Mouse (Mus musculus) neural tube, embryonic 12.5 days (tissue): ENCODE measurements around the gene Lmntd1. TPM values are rescaled to one million over a fixed set of nuclear protein-coding genes. Genes with fewer than 3 reads are reported as not detected.

Experiments used
- ATAC-seq: fragments of 200-750 bp; cut with Nextera tagmentation; 2 replicates; pipeline ENCODE4 v1.8.0; 2017; ENCODE audit warnings: low read depth, mild to moderate bottlenecking, moderate TSS enrichment, moderate library complexity; ENCODE audit not compliant: low FRiP score
- H3K27ac ChIP-seq: fragments of 300-500 bp; sonication (generic); 2 replicates; pipeline ENCODE4 v1.5.1; 2016
- H3K27me3 ChIP-seq: fragments of 300-500 bp; sonication (generic); replicated peaks from 2 replicates; pipeline ENCODE4 v1.6.1; 2016; ENCODE audit warnings: mild to moderate bottlenecking
- H3K36me3 ChIP-seq: fragments of 300-500 bp; sonication (generic); 2 replicates; pipeline ENCODE4 v1.6.1; 2016; ENCODE audit warnings: mild to moderate bottlenecking
- H3K4me1 ChIP-seq: fragments of 300-500 bp; sonication (generic); 2 replicates; pipeline ENCODE4 v1.6.1; 2016
- H3K4me2 ChIP-seq: fragments of 300-500 bp; sonication (generic); replicated peaks from 2 replicates; pipeline ENCODE4 v1.6.1; 2016; ENCODE audit warnings: mild to moderate bottlenecking
- H3K4me3 ChIP-seq: fragments of 300-500 bp; sonication (generic); 2 replicates; pipeline ENCODE4 v1.5.1; 2016
- H3K9ac ChIP-seq: fragments of 300-500 bp; sonication (generic); 2 replicates; pipeline ENCODE4 v1.6.1; 2016; ENCODE audit warnings: mild to moderate bottlenecking
- H3K9me3 ChIP-seq: fragments of 300-500 bp; sonication (generic); 2 replicates; pipeline ENCODE4 v1.6.1; 2016; ENCODE audit warnings: mild to moderate bottlenecking
- WGBS: fragments of 180-500 bp; shearing (Covaris S2); methylation state at CpG from one replicate; pipeline ENCODE4 v1.1.7; 2016; 5-methylcytosine and 5-hydroxymethylcytosine counted together
- polyA plus RNA-seq: library from polyadenylated mRNA; unstranded; fragments of >200 nt; fragmentation: Nextera tagmentation; extraction: Ambion mirVana; gene quantifications from 2 replicates; pipeline ENCODE4 v1.2.1, GENCODE M21; 2016

Lmntd1 gene
- polyA plus RNA-seq, 1 experiment from 2014 or later = 0.60 TPM

GRCm38 (mm10) chr6:145374372-145374771 is 239.7 kb downstream of the Lmntd1 start:
- Histone ChIP-seq H3K9ac (no peak overlapping the region), H3K4me3 (no peak overlapping the region), H3K27ac (no peak overlapping the region), H3K9me3 (no peaks in the 10 kb centered on the region), H3K27me3 (no peaks in the 10 kb centered on the region), H3K4me1 (peaks cover 18% of the 10 kb centered on the region), H3K4me2 (no peak overlapping the region), H3K36me3 (no peaks in the 10 kb centered on the region)
- WGBS = 72% methylated on average over 2 of the region's 2 CpGs
- ATAC-seq = no peak

GRCm38 (mm10) chr6:145373712-145374221 is 240.4 kb downstream of the Lmntd1 start:
- H3K4me3 ChIP-seq = no peak overlapping the region
- no peak overlapping the region for H3K27ac ChIP-seq
- ATAC-seq = no peak
- no peak overlapping the region for H3K4me2 ChIP-seq
- H3K9ac ChIP-seq = no peak overlapping the region
- H3K36me3 ChIP-seq = no peaks in the 10 kb centered on the region
- H3K9me3 ChIP-seq = no peaks in the 10 kb centered on the region
- H3K27me3 ChIP-seq = no peaks in the 10 kb centered on the region
- H3K4me1 ChIP-seq = peaks cover 16% of the 10 kb centered on the region
- 53% methylated on average over 7 of the region's 7 CpGs for WGBS

GRCm38 (mm10) chr6:145372066-145372465 is 242.1 kb downstream of the Lmntd1 start:
- WGBS = 54% methylated on average over 2 of the region's 2 CpGs
- Histone ChIP-seq H3K9ac (no peak overlapping the region), H3K4me3 (no peak overlapping the region), H3K36me3 (no peaks in the 10 kb centered on the region), H3K27me3 (no peaks in the 10 kb centered on the region), H3K4me1 (peaks cover 9% of the 10 kb centered on the region; the same call in 1 of the 2 replicates), H3K27ac (no peak overlapping the region), H3K4me2 (no peak overlapping the region), H3K9me3 (no peaks in the 10 kb centered on the region)
- ATAC-seq = no peak

- H3K4me1 ChIP-seq = peaks cover 9% of the 10 kb centered on the region; the same call in 1 of the 2 replicates
- H3K9me3 ChIP-seq = no peaks in the 10 kb centered on the region
- no peak for ATAC-seq
- no peaks in the 10 kb centered on the region for H3K36me3 ChIP-seq
- 90% methylated on average over 4 of the region's 4 CpGs for WGBS
- H3K27me3 ChIP-seq = no peaks in the 10 kb centered on the region
- no peak overlapping the region for H3K4me3 ChIP-seq
- H3K4me2 ChIP-seq = no peak overlapping the region
- H3K27ac ChIP-seq = no peak overlapping the region
- no peak overlapping the region for H3K9ac ChIP-seq
Measured at GRCm38 (mm10) chr6:145371586-145371985, 242.5 kb downstream of the Lmntd1 start.

- no peak overlapping the region for H3K4me3 ChIP-seq
- H3K9me3 ChIP-seq = no peaks in the 10 kb centered on the region
- peaks cover 9% of the 10 kb centered on the region; the same call in 1 of the 2 replicates for H3K4me1 ChIP-seq
- no peak overlapping the region for H3K9ac ChIP-seq
- H3K4me2 ChIP-seq = no peak overlapping the region
- ATAC-seq = no peak
- H3K36me3 ChIP-seq = no peaks in the 10 kb centered on the region
- 78% methylated on average over 3 of the region's 3 CpGs for WGBS
- no peak overlapping the region for H3K27ac ChIP-seq
- no peaks in the 10 kb centered on the region for H3K27me3 ChIP-seq
Measured at GRCm38 (mm10) chr6:145370302-145370701, 243.8 kb downstream of the Lmntd1 start.

- Histone ChIP-seq H3K9me3 (no peaks in the 10 kb centered on the region), H3K9ac (no peak overlapping the region), H3K27me3 (no peaks in the 10 kb centered on the region), H3K4me3 (no peak overlapping the region), H3K36me3 (no peaks in the 10 kb centered on the region), H3K27ac (no peak overlapping the region), H3K4me2 (no peak overlapping the region), H3K4me1 (peaks cover 9% of the 10 kb centered on the region; the same call in 1 of the 2 replicates)
- no peak for ATAC-seq
- WGBS = 74% methylated on average over 4 of the region's 4 CpGs
Measured at GRCm38 (mm10) chr6:145369290-145369689, 244.8 kb downstream of the Lmntd1 start.

GRCm38 (mm10) chr6:145366488-145366887 is 247.6 kb downstream of the Lmntd1 start:
- Histone ChIP-seq H3K4me3 (no peak overlapping the region), H3K27me3 (no peaks in the 10 kb centered on the region), H3K9ac (no peak overlapping the region), H3K36me3 (no peaks in the 10 kb centered on the region), H3K4me1 (peaks cover 9% of the 10 kb centered on the region; the same call in 1 of the 2 replicates), H3K27ac (no peak overlapping the region), H3K4me2 (no peak overlapping the region), H3K9me3 (no peaks in the 10 kb centered on the region)
- WGBS = 94% methylated on average over 11 of the region's 11 CpGs
- ATAC-seq = no peak

GRCm38 (mm10) chr6:145363698-145364097 is 250.4 kb downstream of the Lmntd1 start:
- no peaks in the 10 kb centered on the region for H3K9me3 ChIP-seq
- no peak for ATAC-seq
- H3K4me2 ChIP-seq = no peak overlapping the region
- H3K9ac ChIP-seq = no peak overlapping the region
- no peak overlapping the region for H3K4me3 ChIP-seq
- WGBS = 79% methylated on average over 7 of the region's 7 CpGs
- no peaks in the 10 kb centered on the region for H3K4me1 ChIP-seq
- no peaks in the 10 kb centered on the region for H3K36me3 ChIP-seq
- no peaks in the 10 kb centered on the region for H3K27me3 ChIP-seq
- no peak overlapping the region for H3K27ac ChIP-seq

GRCm38 (mm10) chr6:145361109-145361694 is 252.9 kb downstream of the Lmntd1 start:
- H3K27ac ChIP-seq = no peak overlapping the region
- no peaks in the 10 kb centered on the region for H3K27me3 ChIP-seq
- no peaks in the 10 kb centered on the region for H3K9me3 ChIP-seq
- no peak for ATAC-seq
- H3K9ac ChIP-seq = no peak overlapping the region
- H3K4me3 ChIP-seq = no peak overlapping the region
- 63% methylated on average over 12 of the region's 12 CpGs for WGBS
- H3K4me2 ChIP-seq = no peak overlapping the region
- no peaks in the 10 kb centered on the region for H3K36me3 ChIP-seq
- no peaks in the 10 kb centered on the region for H3K4me1 ChIP-seq

- WGBS = 44% methylated on average over 26 of the region's 26 CpGs
- Histone ChIP-seq H3K9ac (no peak overlapping the region), H3K27me3 (no peaks in the 10 kb centered on the region), H3K4me3 (no peak overlapping the region), H3K4me2 (peak overlapping the region; percentile 27), H3K9me3 (no peaks in the 10 kb centered on the region), H3K27ac (no peak overlapping the region), H3K36me3 (no peaks in the 10 kb centered on the region), H3K4me1 (no peaks in the 10 kb centered on the region)
- no peak for ATAC-seq
Measured at GRCm38 (mm10) chr6:145359470-145360430, 254.4 kb downstream of the Lmntd1 start.

GRCm38 (mm10) chr6:145358001-145358400 is 256.1 kb downstream of the Lmntd1 start:
- no peak overlapping the region for H3K9ac ChIP-seq
- no peak overlapping the region for H3K4me3 ChIP-seq
- H3K9me3 ChIP-seq = no peaks in the 10 kb centered on the region
- no peaks in the 10 kb centered on the region for H3K4me1 ChIP-seq
- H3K36me3 ChIP-seq = no peaks in the 10 kb centered on the region
- no peak for ATAC-seq
- WGBS = 86% methylated on average over 9 of the region's 9 CpGs
- H3K27ac ChIP-seq = no peak overlapping the region
- no peak overlapping the region for H3K4me2 ChIP-seq
- H3K27me3 ChIP-seq = no peaks in the 10 kb centered on the region

GRCm38 (mm10) chr6:145353806-145354205 is 260.3 kb downstream of the Lmntd1 start:
- H3K9me3 ChIP-seq = no peaks in the 10 kb centered on the region
- no peaks in the 10 kb centered on the region for H3K4me1 ChIP-seq
- H3K27ac ChIP-seq = no peak overlapping the region
- H3K36me3 ChIP-seq = no peaks in the 10 kb centered on the region
- ATAC-seq = no peak
- no peak overlapping the region for H3K4me2 ChIP-seq
- no peak overlapping the region for H3K4me3 ChIP-seq
- H3K9ac ChIP-seq = no peak overlapping the region
- 91% methylated on average over 5 of the region's 5 CpGs for WGBS
- H3K27me3 ChIP-seq = no peaks in the 10 kb centered on the region
